20 mouse cellular contexts compared by ENCODE assay signal in the genomic region with DNA sequence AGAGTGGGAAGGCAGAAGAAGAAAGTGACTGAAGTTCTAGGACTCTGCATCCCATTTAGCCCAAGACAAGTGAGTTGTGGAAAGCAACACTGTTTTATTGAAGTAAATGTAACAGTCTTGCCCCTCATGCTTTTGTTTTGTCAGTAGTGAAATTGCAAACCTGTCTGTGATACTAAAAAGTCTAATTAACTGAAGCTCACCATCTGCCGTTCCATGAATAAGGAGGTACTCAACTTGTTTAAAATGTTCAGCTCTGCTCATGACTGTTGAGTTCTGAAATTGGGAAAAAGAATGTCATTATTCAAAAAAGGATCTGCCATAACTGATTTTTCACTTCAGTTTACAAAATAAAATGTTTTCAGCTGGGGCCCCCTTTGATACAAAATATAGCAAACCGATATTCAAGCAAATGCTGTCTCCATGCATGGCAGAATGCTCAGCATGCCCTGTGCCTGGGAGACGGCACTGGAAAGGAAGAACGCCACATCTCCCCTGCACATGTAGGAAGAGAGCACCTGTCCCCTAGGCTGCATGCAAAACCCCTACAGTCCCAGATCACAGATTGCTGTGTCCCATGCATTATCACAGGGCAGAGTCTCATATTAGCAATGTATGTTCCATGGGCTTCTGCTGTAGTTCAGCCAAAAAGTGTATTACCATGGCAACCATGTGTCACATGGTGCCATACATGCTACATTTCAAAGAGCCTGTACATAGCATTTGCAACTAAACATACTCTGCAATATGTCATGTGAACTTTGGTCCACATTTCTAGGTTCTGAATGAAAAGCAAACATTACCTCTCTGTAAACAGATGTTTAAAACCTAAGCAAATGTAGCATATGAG.
DNase-seq lines count a peak whose midpoint lies in the region; ATAC-seq and TF ChIP-seq lines count a peak whose summit lies in the region.
"Had no signal": no experiment of that assay in that cellular context is flagged by ENCODE, and none has a peak within 500 bp of the region (broad histone marks: within the 10 kb centered on the region; RNA-seq: fewer than 3 reads in every experiment).

No protein-coding gene starts in this region.

- H3K4me3 ChIP-seq in hindbrain, postnatal 0 days (ENCODE audit: low read length) = no peak overlapping the region
- H3K4me3 ChIP-seq in hindbrain, embryonic 16.5 days (ENCODE audit: low read length) = no peak overlapping the region
- H3K4me3 ChIP-seq in midbrain, embryonic 16.5 days (ENCODE audit: low read depth, low read length) = no peak overlapping the region
- no peak overlapping the region for H3K4me3 ChIP-seq in midbrain, embryonic 13.5 days (replicated peaks)
- H3K4me3 ChIP-seq: embryonic facial prominence, embryonic 10.5 days; erythroblast, embryonic 14.5 days; hindbrain, embryonic 15.5 days had no signal

- no peaks in the 10 kb centered on the region for H3K36me3 ChIP-seq in hindbrain, postnatal 0 days (ENCODE audit: insufficient read depth, low read length)
- no peaks in the 10 kb centered on the region for H3K36me3 ChIP-seq in hindbrain, embryonic 16.5 days (ENCODE audit: control insufficient read depth, insufficient read depth, low read length)
- H3K36me3 ChIP-seq in midbrain, embryonic 16.5 days (ENCODE audit: control insufficient read depth, insufficient read depth, low read length) = no peaks in the 10 kb centered on the region
- H3K36me3 ChIP-seq in midbrain, embryonic 13.5 days = no peaks in the 10 kb centered on the region
- H3K36me3 ChIP-seq: embryonic facial prominence, embryonic 10.5 days; hindbrain, embryonic 15.5 days had no signal

- 67% methylated on average over 4 of the region's 4 CpGs for WGBS in hindbrain, postnatal 0 days
- WGBS in hindbrain, embryonic 16.5 days = 81% methylated on average over 4 of the region's 4 CpGs
- 87% methylated on average over 4 of the region's 4 CpGs for WGBS in midbrain, embryonic 16.5 days
- 93% methylated on average over 4 of the region's 4 CpGs for WGBS in midbrain, embryonic 13.5 days

- no peaks in the 10 kb centered on the region for H3K4me1 ChIP-seq in hindbrain, postnatal 0 days (ENCODE audit: insufficient read depth, low read length)
- H3K4me1 ChIP-seq in hindbrain, embryonic 16.5 days (ENCODE audit: control insufficient read depth, insufficient read depth, low read depth, low read length) = no peaks in the 10 kb centered on the region
- peaks cover 9% of the 10 kb centered on the region for H3K4me1 ChIP-seq in midbrain, embryonic 16.5 days (ENCODE audit: control insufficient read depth, insufficient read depth, low read length)
- H3K4me1 ChIP-seq in midbrain, embryonic 13.5 days (replicated peaks) = peaks cover 3% of the 10 kb centered on the region; the same call in 1 of the 2 replicates

- no peak for TF ChIP-seq CTCF in hindbrain, postnatal 0 days (IDR thresholded peaks at IDR 0.05; ENCODE audit: low read depth)

- H3K27me3 ChIP-seq in hindbrain, postnatal 0 days (ENCODE audit: insufficient read depth, low read length) = no peaks in the 10 kb centered on the region
- no peaks in the 10 kb centered on the region for H3K27me3 ChIP-seq in hindbrain, embryonic 16.5 days (replicated peaks; ENCODE audit: control insufficient read depth, insufficient read depth, low read length)
- H3K27me3 ChIP-seq in midbrain, embryonic 16.5 days (ENCODE audit: control insufficient read depth, insufficient read depth, low read depth, low read length) = no peaks in the 10 kb centered on the region
- H3K27me3 ChIP-seq in midbrain, embryonic 13.5 days = no peaks in the 10 kb centered on the region
- H3K27me3 ChIP-seq: hindbrain, embryonic 15.5 days; megakaryocyte, embryonic 14.5 days had no signal

- no peak for DNase-seq in hindbrain, postnatal 0 days (ENCODE audit: low spot score)
- peak; percentile 64 for DNase-seq in brain, embryonic 18.5 days (ENCODE audit: low read depth, low spot score)
- no peak for DNase-seq in kidney, postnatal 4 days
- DNase-seq in testis, postnatal 10 days (ENCODE audit: low spot score) = no peak
- DNase-seq: cerebellum, adult 11 months; cerebellum, postnatal 25 days; heart, postnatal 14 days; kidney, adult 2 months; kidney, postnatal 14 days; liver; retina, postnatal 1 day; thymus, adult 18-20 months had no signal

- no peak overlapping the region for H3K9ac ChIP-seq in hindbrain, postnatal 0 days (replicated peaks; ENCODE audit: low read length)
- no peak overlapping the region for H3K9ac ChIP-seq in hindbrain, embryonic 16.5 days (ENCODE audit: low read depth, low read length)
- no peak overlapping the region for H3K9ac ChIP-seq in midbrain, embryonic 16.5 days (ENCODE audit: low read depth, low read length)
- no peak overlapping the region for H3K9ac ChIP-seq in midbrain, embryonic 13.5 days (replicated peaks)
- H3K9ac ChIP-seq: hindbrain, embryonic 15.5 days had no signal

- no peak overlapping the region for H3K4me2 ChIP-seq in hindbrain, postnatal 0 days (ENCODE audit: low read depth, low read length)
- H3K4me2 ChIP-seq in hindbrain, embryonic 16.5 days (ENCODE audit: low read length) = no peak overlapping the region
- H3K4me2 ChIP-seq in midbrain, embryonic 16.5 days (ENCODE audit: low read length) = no peak overlapping the region
- no peak overlapping the region for H3K4me2 ChIP-seq in midbrain, embryonic 13.5 days (replicated peaks)
- H3K4me2 ChIP-seq: heart, embryonic 11.5 days; hindbrain, embryonic 15.5 days had no signal

- no peak overlapping the region for H3K27ac ChIP-seq in hindbrain, postnatal 0 days
- H3K27ac ChIP-seq in hindbrain, embryonic 16.5 days (ENCODE audit: low read depth, low read length) = no peak overlapping the region
- no peak overlapping the region for H3K27ac ChIP-seq in midbrain, embryonic 16.5 days (ENCODE audit: low read length)
- H3K27ac ChIP-seq in midbrain, embryonic 13.5 days = no peak overlapping the region
- H3K27ac ChIP-seq: embryonic facial prominence, embryonic 10.5 days; hindbrain, embryonic 15.5 days had no signal

- no peaks in the 10 kb centered on the region for H3K9me3 ChIP-seq in hindbrain, postnatal 0 days (ENCODE audit: low read length)
- H3K9me3 ChIP-seq in hindbrain, embryonic 16.5 days (ENCODE audit: control insufficient read depth, low read length) = no peaks in the 10 kb centered on the region
- H3K9me3 ChIP-seq in midbrain, embryonic 16.5 days (replicated peaks; ENCODE audit: control insufficient read depth, low read length, poor library complexity, severe bottlenecking) = no peaks in the 10 kb centered on the region
- no peaks in the 10 kb centered on the region for H3K9me3 ChIP-seq in midbrain, embryonic 13.5 days
- H3K9me3 ChIP-seq: embryonic facial prominence, embryonic 10.5 days; hindbrain, embryonic 15.5 days; megakaryocyte, embryonic 14.5 days had no signal

- ATAC-seq in hindbrain, postnatal 0 days = peak; percentile 50; the same call in 1 of the 2 replicates
- no peak; the same call in 1 of the 2 replicates for ATAC-seq in hindbrain, embryonic 16.5 days
- peak; percentile 75 for ATAC-seq in midbrain, embryonic 16.5 days
- no peak for ATAC-seq in midbrain, embryonic 13.5 days

Comparison
In these comparisons a context has a peak if more than half of its experiments do, and no peak if none do; other contexts are left out.
1. ATAC-seq: peak in hindbrain, postnatal 0 days (single experiment) and midbrain, embryonic 16.5 days (single experiment); none in hindbrain, embryonic 16.5 days (single experiment) and midbrain, embryonic 13.5 days (single experiment).